Mouse (Mus musculus) liver, adult 2 months (tissue): ENCODE measurements around the gene Gm44965.
A peak's percentile ranks its signal among the peaks of the same experiment; 100 is the strongest.

Experiments
- CTCF ChIP-seq: fragments of 200-500 bp; IDR thresholded peaks from 2 replicates; pipeline ENCODE4 v1.5.1; 2011; ENCODE audit warnings: low read depth, low read length, control low read depth
- POLR2A ChIP-seq: fragments of 200-500 bp; IDR thresholded peaks from 2 replicates; pipeline ENCODE4 v1.6.1; 2011; ENCODE audit warnings: low read length, control low read depth; ENCODE audit not compliant: insufficient read depth; ENCODE audit errors: extremely low read depth

- TF ChIP-seq CTCF (peak; percentile 29), POLR2A (no peak)
These were observed 11.7 kb upstream of the Gm44965 start for GRCm38 (mm10) chr6:48582037-48582436.
